Mouse (Mus musculus) intestine, embryonic 14.5 days (tissue): ENCODE data around the gene Nans. TPM values are rescaled to one million over a fixed set of nuclear protein-coding genes. Genes with fewer than 3 reads are reported as not detected.

Source experiments
- ATAC-seq: fragments of 200-750 bp; cut with Nextera tagmentation; replicated peaks from 2 replicates; pipeline ENCODE4 v1.8.0; 2017; ENCODE audit warnings: low read depth, moderate number of reproducible peaks, moderate TSS enrichment, moderate library complexity; ENCODE audit not compliant: low FRiP score, low TSS enrichment
- DNase-seq: peaks from one replicate; pipeline ENCODE4 v3.0.0-alpha.2; 2018; ENCODE audit warnings: low spot score
- H3K27ac ChIP-seq: fragments of 300-500 bp; sonication (generic); 2 replicates; pipeline ENCODE4 v1.5.1; 2014; ENCODE audit warnings: low read depth, mild to moderate bottlenecking, control low read depth
- H3K27me3 ChIP-seq: fragments of 300-500 bp; sonication (generic); replicated peaks from 2 replicates; pipeline ENCODE4 v1.6.1; 2014; ENCODE audit warnings: low read length, control low read depth; ENCODE audit not compliant: control insufficient read depth, insufficient read depth
- H3K36me3 ChIP-seq: fragments of 300-500 bp; sonication (generic); 2 replicates; pipeline ENCODE4 v1.6.1; 2014; ENCODE audit warnings: low read length, control low read depth; ENCODE audit not compliant: control insufficient read depth, insufficient read depth
- H3K4me1 ChIP-seq: fragments of 300-500 bp; sonication (generic); replicated peaks from 2 replicates; pipeline ENCODE4 v1.6.1; 2014; ENCODE audit warnings: low read length, control low read depth, mixed read lengths; ENCODE audit not compliant: control insufficient read depth, insufficient read depth
- H3K4me2 ChIP-seq: fragments of 300-500 bp; sonication (generic); 2 replicates; pipeline ENCODE4 v1.6.1; 2014; ENCODE audit warnings: low read length
- H3K4me3 ChIP-seq: fragments of 300-500 bp; sonication (generic); 2 replicates; pipeline ENCODE4 v1.5.1; 2014; ENCODE audit warnings: low read depth, low read length, control low read depth, mixed read lengths
- H3K9ac ChIP-seq: fragments of 300-500 bp; sonication (generic); 2 replicates; pipeline ENCODE4 v1.6.1; 2014; ENCODE audit warnings: mild to moderate bottlenecking, low read length
- H3K9me3 ChIP-seq: fragments of 300-500 bp; sonication (generic); 2 replicates; pipeline ENCODE4 v1.6.1; 2016; ENCODE audit warnings: low read length, control low read depth; ENCODE audit not compliant: control insufficient read depth
- WGBS: fragments of 180-500 bp; shearing (Covaris S2); extraction: QIAGEN DNeasy Blood & Tissue Kit; methylation state at CpG from one replicate; pipeline ENCODE4 v1.1.7; 2014; 5-methylcytosine and 5-hydroxymethylcytosine counted together
- polyA plus RNA-seq: library from polyadenylated mRNA; unstranded; fragments of >200 nt; fragmentation: Nextera tagmentation; extraction: Ambion mirVana; gene quantifications from 2 replicates; pipeline ENCODE4 v1.2.1, GENCODE M21; 2014

Nans gene
- 81.5 and 86.8 TPM in 2 replicates for polyA plus RNA-seq

DNA sequence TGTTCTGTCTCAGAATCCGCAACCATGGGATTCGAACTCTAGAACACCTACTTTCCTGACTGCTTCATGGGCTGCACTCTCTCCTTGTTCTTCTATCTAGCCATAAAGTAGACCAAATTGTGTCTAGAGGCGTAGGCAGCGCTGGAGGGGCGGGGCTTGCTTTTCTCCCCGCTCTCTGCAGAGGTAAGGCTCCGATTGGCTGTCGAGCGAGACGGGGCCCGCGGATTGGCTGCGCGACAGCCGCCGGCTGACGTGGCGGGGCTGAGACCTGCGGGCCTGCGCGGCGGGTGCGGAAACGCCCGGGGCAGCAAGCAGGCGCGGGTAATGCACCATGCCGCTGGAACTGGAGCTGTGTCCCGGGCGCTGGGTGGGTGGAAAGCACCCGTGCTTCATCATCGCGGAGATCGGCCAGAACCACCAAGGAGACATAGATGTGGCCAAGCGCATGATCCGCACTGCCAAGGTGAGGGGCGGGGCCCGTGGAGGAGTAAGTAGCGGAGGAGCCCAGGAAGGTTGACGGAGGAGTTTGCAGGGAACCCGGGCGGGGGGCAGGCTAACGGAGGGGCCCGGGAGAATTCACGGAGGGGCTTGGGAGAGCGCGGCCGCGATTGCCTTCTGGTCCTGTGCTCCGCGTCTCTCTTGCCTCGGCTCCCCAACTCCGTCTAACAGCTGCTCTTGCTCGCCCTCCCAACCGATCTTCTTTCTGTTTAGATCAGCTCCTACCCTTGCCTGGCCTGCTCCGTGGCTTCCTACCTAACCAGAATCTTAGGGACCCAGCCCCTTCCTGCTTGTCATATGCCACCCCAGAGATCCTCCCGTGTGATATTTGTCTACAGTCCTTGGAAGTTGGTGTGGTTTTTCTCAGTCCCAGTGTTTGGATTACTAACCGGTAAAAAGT lies at the start of gene Nans:
Gene Nans (plus strand): TSS at position 221 of the 898 bp plus-strand sequence.
- H3K4me3 ChIP-seq: peak within 1 kb of the TSS; percentile 75
- peak within 1 kb of the TSS; percentile 66 for H3K27ac ChIP-seq
- peak within 1 kb of the TSS; percentile 71 for H3K9ac ChIP-seq
- peaks cover 18% of the 10 kb centered on the region for H3K36me3 ChIP-seq
- DNase-seq: peak; percentile 91
- H3K4me2 ChIP-seq: peak within 1 kb of the TSS; percentile 90
- no peaks in the 10 kb centered on the region for H3K27me3 ChIP-seq
- no peaks in the 10 kb centered on the region for H3K9me3 ChIP-seq
- peak; percentile 98 for ATAC-seq
- peaks cover 12% of the 10 kb centered on the region for H3K4me1 ChIP-seq
- under 1% methylated on average over 53 of the region's 58 CpGs for WGBS

- WGBS: 70% methylated on average over 4 of the region's 4 CpGs
- Histone ChIP-seq H3K4me2 (no peak overlapping the region), H3K27ac (no peak overlapping the region), H3K36me3 (no peaks in the 10 kb centered on the region), H3K4me1 (no peaks in the 10 kb centered on the region), H3K4me3 (no peak overlapping the region), H3K9me3 (no peaks in the 10 kb centered on the region), H3K27me3 (no peaks in the 10 kb centered on the region), H3K9ac (no peak overlapping the region)
- no peak for DNase-seq
- no peak for ATAC-seq
Observed at GRCm38 (mm10) chr4:46442501-46442900, 46.5 kb upstream of the Nans start.

- DNase-seq (no peak), ATAC-seq (no peak)
- Histone ChIP-seq H3K9me3 (no peaks in the 10 kb centered on the region), H3K27ac (no peak overlapping the region), H3K4me3 (no peak overlapping the region), H3K4me2 (no peak overlapping the region), H3K9ac (no peak overlapping the region), H3K36me3 (no peaks in the 10 kb centered on the region), H3K4me1 (no peaks in the 10 kb centered on the region), H3K27me3 (no peaks in the 10 kb centered on the region)
- 56% methylated on average over 9 of the region's 9 CpGs for WGBS
Observed at GRCm38 (mm10) chr4:46445237-46445945, 43.7 kb upstream of the Nans start.

DNA sequence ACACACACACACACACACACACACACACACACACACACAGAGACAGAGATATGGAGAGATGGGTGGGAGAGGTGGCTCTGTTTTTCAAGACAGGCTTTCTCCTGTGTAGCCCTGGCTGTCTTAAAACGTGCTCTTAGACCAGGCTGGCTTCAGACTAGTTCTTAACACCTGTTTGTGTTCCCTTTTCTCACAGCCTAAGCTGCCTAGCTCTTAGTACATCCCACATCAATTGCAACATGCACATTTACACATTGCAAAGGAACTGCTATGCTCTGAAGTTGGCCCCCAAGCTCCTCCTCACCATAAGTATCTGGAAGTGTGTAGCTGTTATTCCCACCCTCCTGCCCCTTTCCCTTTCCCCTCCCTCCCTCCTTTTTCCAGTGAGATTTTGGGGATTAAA lies 41.6 kb upstream of the Nans start:
- H3K4me3 ChIP-seq: no peak overlapping the region

DNA sequence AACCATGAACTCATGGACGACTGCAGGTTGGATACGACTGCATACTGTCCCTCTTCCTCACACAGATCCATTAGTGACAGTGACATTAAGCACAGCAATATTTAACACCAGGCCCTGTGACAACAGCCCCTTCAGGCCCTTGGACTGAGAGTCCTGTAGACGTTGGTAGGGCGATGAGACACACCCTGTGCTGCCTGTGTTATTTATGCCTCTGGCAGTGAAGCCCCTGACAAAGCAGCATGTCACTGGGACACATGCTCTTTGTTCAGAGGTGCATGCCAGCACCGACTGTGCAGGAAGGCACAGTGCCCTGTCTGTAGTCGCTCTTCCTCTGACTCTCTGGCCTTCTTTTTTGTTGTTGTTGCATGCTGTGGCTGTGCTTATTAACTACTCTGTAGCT lies 40.2 kb upstream of the Nans start:
- peaks cover 11% of the 10 kb centered on the region for H3K4me1 ChIP-seq
- H3K27me3 ChIP-seq: no peaks in the 10 kb centered on the region
- no peaks in the 10 kb centered on the region for H3K9me3 ChIP-seq
- no peak overlapping the region for H3K27ac ChIP-seq
- H3K4me2 ChIP-seq: no peak overlapping the region
- DNase-seq (no peak), ATAC-seq (no peak)
- H3K9ac ChIP-seq: no peak overlapping the region
- no peak overlapping the region for H3K4me3 ChIP-seq
- WGBS: 51% methylated on average over 6 of the region's 6 CpGs
- H3K36me3 ChIP-seq: no peaks in the 10 kb centered on the region

More for the DNA sequence above, 41.6 kb upstream of the Nans start:
- WGBS: 56% methylated on average over 1 of the region's 1 CpGs
- ATAC-seq (no peak), DNase-seq (no peak)
- H3K4me1 ChIP-seq: no peaks in the 10 kb centered on the region
- H3K36me3 ChIP-seq: no peaks in the 10 kb centered on the region
- no peak overlapping the region for H3K27ac ChIP-seq
- no peak overlapping the region for H3K9ac ChIP-seq
- H3K4me2 ChIP-seq: no peak overlapping the region
- H3K9me3 ChIP-seq: no peaks in the 10 kb centered on the region
- H3K27me3 ChIP-seq: no peaks in the 10 kb centered on the region

- Histone ChIP-seq H3K4me3 (peak overlapping the region; percentile 84), H3K4me2 (peak overlapping the region; percentile 45), H3K4me1 (peaks cover 19% of the 10 kb centered on the region), H3K9ac (peak overlapping the region; percentile 99), H3K27me3 (no peaks in the 10 kb centered on the region), H3K9me3 (no peaks in the 10 kb centered on the region), H3K27ac (peak overlapping the region; percentile 98), H3K36me3 (no peaks in the 10 kb centered on the region)
- no peak for DNase-seq
- ATAC-seq: no peak
- 14% methylated on average over 7 of the region's 7 CpGs for WGBS
Observed at GRCm38 (mm10) chr4:46450020-46450518, 39.0 kb upstream of the Nans start.

DNA sequence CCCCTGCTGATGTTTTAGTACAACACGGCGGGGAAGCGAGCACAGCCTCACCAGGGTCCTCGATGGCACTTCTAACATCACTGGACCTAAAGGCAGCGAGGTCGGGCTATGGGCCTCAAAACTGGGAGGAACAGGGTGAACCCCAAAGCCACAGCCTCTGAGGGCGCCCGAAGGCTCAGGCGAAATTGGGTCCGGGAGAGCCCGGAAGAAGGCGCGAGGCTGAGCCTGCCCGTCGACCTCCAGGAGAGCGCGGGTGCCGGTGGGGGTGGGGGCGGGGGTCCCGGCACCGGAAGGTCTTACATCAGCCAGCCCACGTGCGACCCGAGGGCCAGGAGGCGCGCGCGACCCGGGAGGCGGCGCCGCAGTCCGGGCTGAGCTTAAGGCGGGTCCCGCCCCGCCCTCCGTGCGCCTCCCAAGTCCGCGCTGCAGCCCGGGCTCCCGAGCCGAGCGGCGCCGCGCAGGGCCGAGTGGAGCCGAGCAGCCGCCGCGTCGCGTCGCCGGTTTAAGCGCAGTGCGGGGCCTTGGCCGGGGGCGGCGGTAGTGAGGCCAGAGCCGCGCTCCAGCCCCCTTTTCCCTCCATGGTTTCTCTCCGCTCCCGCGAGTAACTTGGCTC lies 38.4 kb upstream of the Nans start, which contains the start of gene Anp32b:
Gene Anp32b (plus strand): TSS at position 384 of the 613 bp plus-strand sequence.
- H3K27ac ChIP-seq: peak within 1 kb of the TSS; percentile 98
- ATAC-seq (peak; percentile 97), DNase-seq (peak; percentile 95)
- H3K4me2 ChIP-seq: peak within 1 kb of the TSS; percentile 76
- no peaks in the 10 kb centered on the region for H3K36me3 ChIP-seq
- H3K4me1 ChIP-seq: peaks cover 24% of the 10 kb centered on the region
- no peaks in the 10 kb centered on the region for H3K9me3 ChIP-seq
- peak within 1 kb of the TSS; percentile 99 for H3K9ac ChIP-seq
- WGBS: under 1% methylated on average over 50 of the region's 66 CpGs
- no peaks in the 10 kb centered on the region for H3K27me3 ChIP-seq
- peak within 1 kb of the TSS; percentile 84 for H3K4me3 ChIP-seq

DNA sequence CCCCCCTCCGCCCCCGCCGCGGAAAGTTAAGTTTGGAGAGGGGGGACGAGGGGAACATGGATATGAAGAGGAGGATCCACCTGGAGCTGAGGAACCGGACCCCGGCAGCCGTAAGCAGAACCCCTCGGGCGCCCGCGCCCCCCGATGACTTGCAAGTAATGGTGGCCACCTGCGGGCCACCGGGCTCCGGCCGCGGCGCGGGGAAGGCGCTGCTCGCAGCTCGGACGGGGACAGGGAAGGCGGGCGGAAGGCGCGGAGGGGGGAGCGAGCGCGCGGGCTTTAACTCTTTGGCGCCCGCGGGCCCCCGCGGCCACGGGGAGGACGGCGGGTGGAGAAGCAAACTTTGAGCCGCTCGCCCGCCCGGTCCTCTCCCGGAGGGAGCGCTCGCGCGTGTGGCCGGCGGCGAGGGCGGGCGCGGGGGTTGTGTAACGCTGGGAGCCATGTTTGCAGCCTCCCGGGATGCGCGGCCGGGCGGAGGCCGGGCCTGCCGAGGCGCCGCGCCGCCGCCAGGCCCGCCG lies 37.7 kb upstream of the Nans start:
- WGBS: 0% methylated on average over 53 of the region's 70 CpGs
- peak overlapping the region; percentile 99 for H3K9ac ChIP-seq
- peak overlapping the region; percentile 98 for H3K27ac ChIP-seq
- H3K9me3 ChIP-seq: no peaks in the 10 kb centered on the region
- no peaks in the 10 kb centered on the region for H3K36me3 ChIP-seq
- peaks cover 24% of the 10 kb centered on the region for H3K4me1 ChIP-seq
- H3K27me3 ChIP-seq: no peaks in the 10 kb centered on the region
- peak; percentile 42 for ATAC-seq
- H3K4me2 ChIP-seq: peak overlapping the region; percentile 76
- peak; percentile 88 for DNase-seq
- peak overlapping the region; percentile 84 for H3K4me3 ChIP-seq
